Mouse (Mus musculus) mouse trophoblast stem cell (cell line): Measurements from ENCODE around the gene 1700123K08Rik.

Source experiments
- in situ Hi-C, 2 experiments: fragments of 300-500 bp; cut with MseI, MboI; formaldehyde crosslinking; loops; 2 replicates in 1 of 2; 3 replicates in 1 of 2; pipeline ENCODE4 v1.15.1; 2025

Gene 1700123K08Rik

DNA sequence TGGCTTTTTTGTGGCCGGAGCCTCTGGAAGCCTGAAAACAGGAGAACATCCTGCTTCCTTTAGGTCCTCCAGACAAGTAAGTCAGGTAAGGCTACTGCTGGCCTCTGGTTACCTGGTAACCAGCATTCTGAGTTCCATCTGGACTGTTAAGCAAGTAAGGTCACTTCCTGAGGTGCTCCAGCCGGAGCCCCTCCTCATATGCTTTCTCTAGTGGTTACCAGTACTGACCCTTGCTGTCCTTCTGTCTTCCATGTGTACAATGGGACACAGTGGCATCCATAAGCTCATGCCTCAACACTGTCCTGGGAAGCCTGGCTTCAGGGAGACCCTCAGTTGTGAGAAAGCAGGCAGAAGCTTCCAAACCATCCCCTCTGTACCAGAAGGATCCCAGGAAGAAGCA, at the start of gene 1700123K08Rik:
TSS of gene 1700123K08Rik (minus strand) at position 101 of the 400 bp plus-strand sequence.
- in situ Hi-C loops, result loop anchor here in 1 of 2 experiments (10.0 kb wide), 1 partner anchor 90 kb away; no protein-coding TSS in a partner anchor

- in situ Hi-C loops, result no loop called here
Measured at GRCm38 (mm10) chr5:138587396-138587795, 22.9 kb upstream of the 1700123K08Rik start.

DNA sequence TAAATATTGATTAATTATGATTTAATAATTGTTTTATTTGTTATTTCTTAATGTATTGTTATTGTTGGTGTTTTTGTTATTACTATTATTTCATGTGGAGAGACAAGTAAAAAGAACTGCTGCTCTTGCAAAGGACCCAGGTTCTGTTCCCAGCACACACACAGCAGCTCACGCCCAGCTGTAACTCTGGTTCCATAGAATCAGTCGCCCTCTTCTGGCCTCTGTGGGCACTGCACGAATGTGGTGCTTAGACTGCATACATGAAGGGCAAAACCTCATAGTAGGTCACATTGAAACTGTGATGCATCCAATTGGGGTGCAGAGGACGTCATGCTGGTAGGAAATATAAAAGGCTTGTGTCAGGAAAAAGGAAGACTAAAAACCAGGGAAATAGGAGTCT, 7.1 kb upstream of the 1700123K08Rik start:
- in situ Hi-C loops, result no loop called here

- in situ Hi-C loops, result no loop called here
Measured at GRCm38 (mm10) chr5:138552718-138553117, 11.8 kb downstream of the 1700123K08Rik start.

GRCm38 (mm10) chr5:138532491-138532890, 32.0 kb downstream of the 1700123K08Rik start:
- in situ Hi-C loops, result no loop called here
